Mouse (Mus musculus): ENCODE results near the gene Flt3l.

DNA sequence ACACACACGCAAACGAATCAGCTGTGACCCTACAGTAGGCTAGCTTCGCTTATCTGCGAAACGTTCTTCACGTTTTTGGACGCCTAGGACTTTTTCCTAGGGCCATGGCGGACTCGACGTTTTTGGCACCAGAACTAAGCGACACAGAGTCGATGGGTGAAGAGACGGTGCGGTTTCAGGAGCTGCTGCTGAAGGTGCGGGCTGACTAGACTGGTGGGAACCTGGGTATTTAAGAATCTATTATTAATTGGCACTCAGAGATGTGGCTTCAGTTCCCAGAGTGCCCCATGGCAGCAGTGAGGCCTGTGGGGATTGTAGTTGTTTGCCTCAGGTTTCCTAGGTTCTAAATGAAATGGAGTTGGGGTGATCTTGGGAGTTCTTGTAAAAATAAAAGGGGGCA is 20.0 kb upstream of the Flt3l start:
- no peak for TF ChIP-seq CTCF (IDR thresholded peaks at IDR 0.05; ENCODE audit: low read depth)
- no peak for TF ChIP-seq EP300 (optimal IDR thresholded peaks at IDR 0.05)

Measured in stomach, postnatal 0 days (tissue).